ENCODE assay signal across 13 mouse cellular contexts in genomic region chr14:56849681-56850080, GRCm38 (mm10). TPM values are rescaled to one million over a fixed set of nuclear protein-coding genes. Genes with fewer than 3 reads are reported as not detected.
DNase-seq lines count a peak whose midpoint lies in the region; ATAC-seq and TF ChIP-seq lines count a peak whose summit lies in the region.
"Had no signal": no experiment of that assay in that cellular context is flagged by ENCODE, and none has a peak within 500 bp of the region (broad histone marks: within the 10 kb centered on the region; RNA-seq: fewer than 3 reads in every experiment).

No protein-coding gene starts in this region.

- TF ChIP-seq CTCF in liver, adult 2 months (IDR thresholded peaks at IDR 0.05; ENCODE audit: low read depth, low read length), result no peak
- TF ChIP-seq CTCF in liver, postnatal 0 days (IDR thresholded peaks at IDR 0.05; ENCODE audit: low read depth), result no peak

- no peaks in the 10 kb centered on the region for H3K79me2 ChIP-seq in liver, adult 2 months (ENCODE audit: control insufficient read depth, insufficient read depth, low read length)

- DNase-seq in adrenal gland, postnatal 36 days, result peak; percentile 2 to 4
- no peak for DNase-seq in adrenal gland, adult 8-10 months
- DNase-seq in liver, adult 2 months (ENCODE audit: extremely low read depth, low read depth, low spot score), result peak; percentile 46
- no peak for DNase-seq in liver, postnatal 0 days
- peak; percentile 81 to 88 for DNase-seq in kidney, postnatal 36 days
- DNase-seq: cerebellum, adult 11-12 months; heart, adult 11 months; liver had no signal

- H3K4me1 ChIP-seq in liver, adult 2 months (ENCODE audit: control insufficient read depth, insufficient read depth, low read length), result no peaks in the 10 kb centered on the region
- H3K4me1 ChIP-seq in liver, postnatal 0 days (ENCODE audit: insufficient read depth), result no peaks in the 10 kb centered on the region
- 0 out of 2 replicates have a peak, but pooled peaks cover 3% of the 10 kb centered on the region for H3K4me1 ChIP-seq in forebrain, embryonic 13.5 days
- H3K4me1 ChIP-seq: hindbrain, embryonic 15.5 days had no signal

- H3K9ac ChIP-seq in liver, adult 2 months (ENCODE audit: low read depth, low read length), result no peak overlapping the region
- no peak overlapping the region for H3K9ac ChIP-seq in liver, postnatal 0 days (replicated peaks)
- H3K9ac ChIP-seq in forebrain, embryonic 13.5 days, result no peak overlapping the region
- H3K9ac ChIP-seq: hindbrain, embryonic 15.5 days had no signal

- H3K4me3 ChIP-seq in liver, adult 2 months (ENCODE audit: insufficient read depth, low read depth, low read length), result no peak overlapping the region
- no peak overlapping the region for H3K4me3 ChIP-seq in liver, postnatal 0 days (ENCODE audit: low read depth, low read length)
- no peak overlapping the region for H3K4me3 ChIP-seq in forebrain, embryonic 13.5 days
- H3K4me3 ChIP-seq: embryonic facial prominence, embryonic 10.5 days; hindbrain, embryonic 15.5 days had no signal

- no peak for TF ChIP-seq EP300 in liver, postnatal 0 days (IDR thresholded peaks at IDR 0.05; ENCODE audit: low read depth)

- H3K27ac ChIP-seq in liver, adult 2 months (replicated peaks; ENCODE audit: insufficient read depth, low read depth, low read length), result no peak overlapping the region
- H3K27ac ChIP-seq in liver, postnatal 0 days (ENCODE audit: low read depth), result no peak overlapping the region
- H3K27ac ChIP-seq in forebrain, embryonic 13.5 days, result no peak overlapping the region
- H3K27ac ChIP-seq: embryonic facial prominence, embryonic 10.5 days; hindbrain, embryonic 15.5 days had no signal

- no peak for TF ChIP-seq POLR2A in liver, adult 2 months (IDR thresholded peaks at IDR 0.05; ENCODE audit: extremely low read depth, insufficient read depth, low read length)

- no peak for ATAC-seq in liver, postnatal 0 days
- ATAC-seq in common myeloid progenitor, adult 5-6 weeks (replicated peaks; ENCODE audit: low read depth, poor library complexity, severe bottlenecking), result peak; percentile 65
- ATAC-seq in forebrain, embryonic 13.5 days, result no peak
- no peak for ATAC-seq in inflammation-experienced regulatory T-cells, adult 6 months

- no peak overlapping the region for H3K4me2 ChIP-seq in liver, postnatal 0 days (ENCODE audit: low read depth, low read length)
- no peak overlapping the region for H3K4me2 ChIP-seq in forebrain, embryonic 13.5 days
- H3K4me2 ChIP-seq: hindbrain, embryonic 15.5 days had no signal

- no peaks in the 10 kb centered on the region for H3K27me3 ChIP-seq in liver, adult 2 months (ENCODE audit: control insufficient read depth, insufficient read depth, low read length)
- H3K27me3 ChIP-seq in liver, postnatal 0 days (ENCODE audit: insufficient read depth, low read length), result no peaks in the 10 kb centered on the region
- no peaks in the 10 kb centered on the region for H3K27me3 ChIP-seq in forebrain, embryonic 13.5 days
- H3K27me3 ChIP-seq: hindbrain, embryonic 15.5 days had no signal

- 53% methylated on average over 2 of the region's 2 CpGs for WGBS in liver, adult 2 months
- 48% methylated on average over 2 of the region's 2 CpGs for WGBS in liver, postnatal 0 days (ENCODE audit: insufficient replicate concordance)
- 90% methylated on average over 2 of the region's 2 CpGs for WGBS in forebrain, embryonic 13.5 days

- H3K9me3 ChIP-seq in liver, postnatal 0 days (ENCODE audit: low read length), result peaks cover 13% of the 10 kb centered on the region
- peaks cover 17% of the 10 kb centered on the region; the same call in 1 of the 2 replicates for H3K9me3 ChIP-seq in forebrain, embryonic 13.5 days (replicated peaks)

- H3K36me3 ChIP-seq in liver, adult 2 months (ENCODE audit: control insufficient read depth, insufficient read depth, low read length), result no peaks in the 10 kb centered on the region
- no peaks in the 10 kb centered on the region for H3K36me3 ChIP-seq in liver, postnatal 0 days (replicated peaks; ENCODE audit: insufficient read depth, low read length)
- H3K36me3 ChIP-seq in forebrain, embryonic 13.5 days (ENCODE audit: poor library complexity, severe bottlenecking), result no peaks in the 10 kb centered on the region
- H3K36me3 ChIP-seq: embryonic facial prominence, embryonic 10.5 days; hindbrain, embryonic 15.5 days had no signal

RNA-seq across cellular contexts. Expression of gene Zmym2, which starts 36.8 kb away (rescaled TPM):
- total RNA-seq in adrenal gland, postnatal 36 days (2021), result 10 to 100 TPM; 54.9 to 55.5 TPM
- 10 to 100 TPM; 50.4 to 84.7 (median 63.2) TPM for total RNA-seq in adrenal gland, adult 8-10 months (2022)
- 22.9 TPM in 2 replicates for total RNA-seq in liver, adult 2 months (2014; rRNA removed)
- 1.9 and 3.9 TPM in 2 replicates for polyA plus RNA-seq in liver, adult 2 months (2012; rRNA removed)
- polyA plus RNA-seq in liver, postnatal 0 days (2015; fragmentation: Nextera tagmentation; extraction: Ambion mirVana), result 4.3 and 4.5 TPM in 2 replicates
- total RNA-seq in common myeloid progenitor, adult 5-6 weeks (2017), result 39.2 and 52.0 TPM in 2 replicates
- polyA plus RNA-seq in forebrain, embryonic 13.5 days (2015; fragmentation: Nextera tagmentation; extraction: Ambion mirVana), result 77.8 and 78.3 TPM in 2 replicates
- 10 to 100 TPM; 35.1 to 67.2 (median 57.1) TPM for polyA plus RNA-seq in inflammation-experienced regulatory T-cells, adult 6 months (2017; shearing (Covaris generic))

RNA-seq across cellular contexts. Expression of gene Zmym5, which starts 38.2 kb away (rescaled TPM):
- 10 to 100 TPM; 29.7 to 33.9 TPM for total RNA-seq in adrenal gland, postnatal 36 days (2021)
- 10 to 100 TPM; 30.8 to 48.2 (median 40.5) TPM for total RNA-seq in adrenal gland, adult 8-10 months (2022)
- total RNA-seq in liver, adult 2 months (2014; rRNA removed), result 14.2 and 18.5 TPM in 2 replicates
- 2.8 and 3.0 TPM in 2 replicates for polyA plus RNA-seq in liver, adult 2 months (2012; rRNA removed)
- polyA plus RNA-seq in liver, postnatal 0 days (2015; fragmentation: Nextera tagmentation; extraction: Ambion mirVana), result 8.4 and 10.2 TPM in 2 replicates
- total RNA-seq in common myeloid progenitor, adult 5-6 weeks (2017), result 21.6 and 23.7 TPM in 2 replicates
- 31.6 and 32.5 TPM in 2 replicates for polyA plus RNA-seq in forebrain, embryonic 13.5 days (2015; fragmentation: Nextera tagmentation; extraction: Ambion mirVana)
- 10 to 100 TPM; 47.0 to 64.4 (median 50.1) TPM for polyA plus RNA-seq in inflammation-experienced regulatory T-cells, adult 6 months (2017; shearing (Covaris generic))

Comparison
In these comparisons a context has a peak if more than half of its experiments do, and no peak if none do; other contexts are left out.
1. DNase-seq: peak in adrenal gland, postnatal 36 days (2 of 2), liver, adult 2 months (single experiment) and kidney, postnatal 36 days (2 of 2); none in adrenal gland, adult 8-10 months (single experiment) and liver, postnatal 0 days (single experiment).